ENCODE assay signal across 28 mouse cellular contexts in the genomic region with DNA sequence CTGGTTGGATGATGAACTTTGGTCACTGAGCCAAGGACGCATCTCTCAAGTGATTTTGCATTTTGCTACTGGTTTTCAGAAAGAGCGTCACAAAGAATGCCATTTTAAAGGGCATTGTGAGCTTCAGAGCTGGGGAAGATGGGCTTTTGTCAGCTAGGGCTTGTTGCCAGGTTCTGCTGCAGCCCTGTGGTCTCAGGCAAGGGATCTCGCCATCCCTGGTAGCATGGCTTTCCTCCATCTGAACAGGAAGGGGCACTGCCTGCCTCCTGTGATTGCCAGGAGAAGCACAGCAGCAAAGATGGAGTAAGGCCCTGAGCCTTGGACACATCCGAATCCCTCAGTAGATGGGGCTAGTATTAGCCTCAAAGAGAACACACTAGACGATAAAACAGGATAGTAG. TPM values are rescaled to one million over a fixed set of nuclear protein-coding genes. Genes with fewer than 3 reads are reported as not detected.
DNase-seq lines count a peak whose midpoint lies in the region; ATAC-seq and TF ChIP-seq lines count a peak whose summit lies in the region.
"Had no signal": no experiment of that assay in that cellular context is flagged by ENCODE, and none has a peak within 500 bp of the region (broad histone marks: within the 10 kb centered on the region; RNA-seq: fewer than 3 reads in every experiment).

No protein-coding gene starts in this region.

- no peak overlapping the region for H3K9ac ChIP-seq in forebrain, postnatal 0 days
- no peak overlapping the region for H3K9ac ChIP-seq in forebrain, embryonic 12.5 days
- H3K9ac ChIP-seq in hindbrain, postnatal 0 days (replicated peaks; ENCODE audit: low read length) = no peak overlapping the region
- H3K9ac ChIP-seq in hindbrain, embryonic 14.5 days = no peak overlapping the region
- H3K9ac ChIP-seq: heart, embryonic 12.5 days; heart, embryonic 15.5 days; hindbrain, embryonic 15.5 days had no signal

- H3K36me3 ChIP-seq in forebrain, postnatal 0 days (ENCODE audit: insufficient read depth) = no peaks in the 10 kb centered on the region
- H3K36me3 ChIP-seq in forebrain, embryonic 12.5 days (replicated peaks) = no peaks in the 10 kb centered on the region
- H3K36me3 ChIP-seq in hindbrain, postnatal 0 days (ENCODE audit: insufficient read depth, low read length) = no peaks in the 10 kb centered on the region
- no peaks in the 10 kb centered on the region for H3K36me3 ChIP-seq in hindbrain, embryonic 14.5 days (replicated peaks; ENCODE audit: control insufficient read depth, insufficient read depth)
- H3K36me3 ChIP-seq: forebrain, embryonic 10.5 days; heart, embryonic 12.5 days; heart, embryonic 15.5 days; hindbrain, embryonic 10.5 days; hindbrain, embryonic 15.5 days had no signal

- no peak for TF ChIP-seq POLR2A in brain, embryonic 14.5 days (IDR thresholded peaks at IDR 0.05; ENCODE audit: borderline replicate concordance, extremely low read depth, insufficient read depth, insufficient read length, poor library complexity, severe bottlenecking)

- no peak for ATAC-seq in forebrain, postnatal 0 days
- ATAC-seq in forebrain, embryonic 12.5 days (ENCODE audit: low FRiP score) = no peak
- ATAC-seq in hindbrain, postnatal 0 days = no peak
- ATAC-seq in hindbrain, embryonic 14.5 days (ENCODE audit: low FRiP score) = no peak
- ATAC-seq: CD4-positive, CD25-positive, alpha-beta regulatory T cell, adult 4 months; forebrain, embryonic 14.5 days; inflammation-experienced regulatory T-cells, adult 6 months; intestine, embryonic 16.5 days had no signal

- H3K4me3 ChIP-seq in forebrain, postnatal 0 days (ENCODE audit: low read depth, low read length) = no peak overlapping the region
- H3K4me3 ChIP-seq in forebrain, embryonic 12.5 days (replicated peaks) = no peak overlapping the region
- H3K4me3 ChIP-seq in hindbrain, postnatal 0 days (ENCODE audit: low read length) = no peak overlapping the region
- no peak overlapping the region for H3K4me3 ChIP-seq in hindbrain, embryonic 14.5 days (replicated peaks; ENCODE audit: low read length)
- H3K4me3 ChIP-seq: forebrain, embryonic 10.5 days; heart, embryonic 12.5 days; heart, embryonic 15.5 days; hindbrain, embryonic 10.5 days; hindbrain, embryonic 15.5 days had no signal

- no peak overlapping the region for H3K27ac ChIP-seq in forebrain, postnatal 0 days (ENCODE audit: low read depth, low read length)
- H3K27ac ChIP-seq in forebrain, embryonic 12.5 days = no peak overlapping the region
- H3K27ac ChIP-seq in hindbrain, postnatal 0 days = no peak overlapping the region
- H3K27ac ChIP-seq in hindbrain, embryonic 14.5 days = no peak overlapping the region
- H3K27ac ChIP-seq: forebrain, embryonic 10.5 days; heart, embryonic 15.5 days; hindbrain, embryonic 10.5 days; hindbrain, embryonic 15.5 days had no signal

- TF ChIP-seq CTCF in forebrain, postnatal 0 days (IDR thresholded peaks at IDR 0.05; ENCODE audit: low read depth) = 0 out of 2 replicates have a peak, but pooled peaks have one; percentile 13
- TF ChIP-seq CTCF in hindbrain, postnatal 0 days (IDR thresholded peaks at IDR 0.05; ENCODE audit: low read depth) = peak; percentile 22; the same call in 1 of the 2 replicates
- TF ChIP-seq CTCF in brain, embryonic 14.5 days (IDR thresholded peaks at IDR 0.05; ENCODE audit: borderline replicate concordance, extremely low read depth, insufficient read depth, insufficient read length) = no peak

- WGBS in forebrain, postnatal 0 days = 62% methylated on average over 5 of the region's 5 CpGs
- 87% methylated on average over 5 of the region's 5 CpGs for WGBS in forebrain, embryonic 12.5 days
- 58% methylated on average over 5 of the region's 5 CpGs for WGBS in hindbrain, postnatal 0 days
- 70% methylated on average over 5 of the region's 5 CpGs for WGBS in hindbrain, embryonic 14.5 days

- H3K4me2 ChIP-seq in forebrain, postnatal 0 days (ENCODE audit: low read depth) = no peak overlapping the region
- H3K4me2 ChIP-seq in forebrain, embryonic 12.5 days = no peak overlapping the region
- H3K4me2 ChIP-seq in hindbrain, postnatal 0 days (ENCODE audit: low read depth, low read length) = no peak overlapping the region
- no peak overlapping the region for H3K4me2 ChIP-seq in hindbrain, embryonic 14.5 days (replicated peaks)
- H3K4me2 ChIP-seq: heart, embryonic 12.5 days; heart, embryonic 15.5 days; hindbrain, embryonic 15.5 days had no signal

- DNase-seq in forebrain, postnatal 0 days = no peak
- peak; percentile 45 for DNase-seq in hindbrain, postnatal 0 days (ENCODE audit: low spot score)
- no peak for DNase-seq in hindbrain, embryonic 14.5 days (ENCODE audit: low spot score)
- peak; percentile 36 for DNase-seq in brain, embryonic 14.5 days (ENCODE audit: low read depth)
- DNase-seq in frontal cortex, postnatal 10 days (ENCODE audit: low spot score in 2 of 2) = no peak
- DNase-seq: adrenal gland, adult 2 months; adrenal gland, postnatal 14 days; cerebellum, adult 11-12 months; cerebellum, adult 9-10 months; cerebellum, postnatal 36 days; gastrocnemius, postnatal 10 days; gastrocnemius, postnatal 36 days; heart, postnatal 10 days; heart, postnatal 36 days; kidney, adult 18-20 months had no signal

- no peaks in the 10 kb centered on the region for H3K27me3 ChIP-seq in forebrain, postnatal 0 days (ENCODE audit: insufficient read depth, low read length)
- H3K27me3 ChIP-seq in forebrain, embryonic 12.5 days = peaks cover 8% of the 10 kb centered on the region
- no peaks in the 10 kb centered on the region for H3K27me3 ChIP-seq in hindbrain, postnatal 0 days (ENCODE audit: insufficient read depth, low read length)
- H3K27me3 ChIP-seq in hindbrain, embryonic 14.5 days (ENCODE audit: control insufficient read depth, insufficient read depth, low read length) = no peaks in the 10 kb centered on the region
- H3K27me3 ChIP-seq: heart, embryonic 12.5 days; heart, embryonic 15.5 days; hindbrain, embryonic 15.5 days had no signal

- H3K4me1 ChIP-seq in forebrain, postnatal 0 days (ENCODE audit: insufficient read depth) = no peaks in the 10 kb centered on the region
- H3K4me1 ChIP-seq in forebrain, embryonic 12.5 days = peaks cover 10% of the 10 kb centered on the region
- H3K4me1 ChIP-seq in hindbrain, postnatal 0 days (ENCODE audit: insufficient read depth, low read length) = 0 out of 2 replicates have a peak, but pooled peaks cover 4% of the 10 kb centered on the region
- no peaks in the 10 kb centered on the region for H3K4me1 ChIP-seq in hindbrain, embryonic 14.5 days (replicated peaks; ENCODE audit: control insufficient read depth, insufficient read depth, low read length)
- H3K4me1 ChIP-seq: heart, embryonic 12.5 days; heart, embryonic 15.5 days; hindbrain, embryonic 15.5 days had no signal

- H3K9me3 ChIP-seq in forebrain, postnatal 0 days (ENCODE audit: low read length) = no peaks in the 10 kb centered on the region
- H3K9me3 ChIP-seq in forebrain, embryonic 12.5 days = no peaks in the 10 kb centered on the region
- no peaks in the 10 kb centered on the region for H3K9me3 ChIP-seq in hindbrain, postnatal 0 days (ENCODE audit: low read length)
- no peaks in the 10 kb centered on the region for H3K9me3 ChIP-seq in hindbrain, embryonic 14.5 days (ENCODE audit: control insufficient read depth, low read length)
- H3K9me3 ChIP-seq: forebrain, embryonic 10.5 days; heart, embryonic 12.5 days; heart, embryonic 15.5 days; hindbrain, embryonic 10.5 days; hindbrain, embryonic 15.5 days had no signal

RNA-seq across cellular contexts. Expression of gene Crnkl1, which starts 27.0 kb away (rescaled TPM):
- 24.5 and 30.5 TPM in 2 replicates for total RNA-seq in forebrain, postnatal 0 days (2014; rRNA removed)
- polyA plus RNA-seq in forebrain, postnatal 0 days (2015; fragmentation: Nextera tagmentation; extraction: Ambion mirVana) = 13.0 and 15.5 TPM in 2 replicates
- polyA plus RNA-seq in forebrain, embryonic 12.5 days (2016; fragmentation: Nextera tagmentation; extraction: Ambion mirVana) = 37.9 and 41.7 TPM in 2 replicates
- 12.3 and 14.6 TPM in 2 replicates for total RNA-seq in hindbrain, postnatal 0 days (2014; rRNA removed)
- 15.1 and 19.6 TPM in 2 replicates for polyA plus RNA-seq in hindbrain, postnatal 0 days (2015; fragmentation: Nextera tagmentation; extraction: Ambion mirVana)
- 25.0 and 25.7 TPM in 2 replicates for polyA plus RNA-seq in hindbrain, embryonic 14.5 days (2014; fragmentation: Nextera tagmentation; extraction: Ambion mirVana)
- 17.3 and 17.7 TPM in 2 replicates for polyA plus RNA-seq in brain, embryonic 14.5 days (2012; rRNA removed)

RNA-seq across cellular contexts. Expression of gene Cfap61, which starts 27.3 kb away (rescaled TPM):
- total RNA-seq in forebrain, postnatal 0 days (2014; rRNA removed) = 2.5 and 7.4 TPM in 2 replicates
- polyA plus RNA-seq in forebrain, postnatal 0 days (2015; fragmentation: Nextera tagmentation; extraction: Ambion mirVana) = 2.3 and 3.9 TPM in 2 replicates
- 1.1 and 1.2 TPM in 2 replicates for polyA plus RNA-seq in forebrain, embryonic 12.5 days (2016; fragmentation: Nextera tagmentation; extraction: Ambion mirVana)
- 2.6 and 4.1 TPM in 2 replicates for total RNA-seq in hindbrain, postnatal 0 days (2014; rRNA removed)
- 3.7 and 5.4 TPM in 2 replicates for polyA plus RNA-seq in hindbrain, postnatal 0 days (2015; fragmentation: Nextera tagmentation; extraction: Ambion mirVana)
- polyA plus RNA-seq in hindbrain, embryonic 14.5 days (2014; fragmentation: Nextera tagmentation; extraction: Ambion mirVana) = 4.2 and 5.5 TPM in 2 replicates
- 2.1 and 2.9 TPM in 2 replicates for polyA plus RNA-seq in brain, embryonic 14.5 days (2012; rRNA removed)
- total RNA-seq: gastrocnemius, adult 18-20 months; gastrocnemius, postnatal 36 days; granulocyte monocyte progenitor cell, adult 5-6 weeks; MEL had no signal
- polyA plus RNA-seq: CD4-positive, CD25-positive, alpha-beta regulatory T cell, adult 4 months; inflammation-experienced regulatory T-cells, adult 6 months had no signal

RNA-seq across cellular contexts. Expression of gene Naa20, which starts 60.0 kb away (rescaled TPM):
- total RNA-seq in forebrain, postnatal 0 days (2014; rRNA removed) = 124 and 145 TPM in 2 replicates
- 152 and 176 TPM in 2 replicates for polyA plus RNA-seq in forebrain, postnatal 0 days (2015; fragmentation: Nextera tagmentation; extraction: Ambion mirVana)
- polyA plus RNA-seq in forebrain, embryonic 12.5 days (2016; fragmentation: Nextera tagmentation; extraction: Ambion mirVana) = 124 and 132 TPM in 2 replicates
- 104 and 105 TPM in 2 replicates for total RNA-seq in hindbrain, postnatal 0 days (2014; rRNA removed)
- 166 and 168 TPM in 2 replicates for polyA plus RNA-seq in hindbrain, postnatal 0 days (2015; fragmentation: Nextera tagmentation; extraction: Ambion mirVana)
- polyA plus RNA-seq in hindbrain, embryonic 14.5 days (2014; fragmentation: Nextera tagmentation; extraction: Ambion mirVana) = 138 and 139 TPM in 2 replicates
- 62.6 and 76.0 TPM in 2 replicates for polyA plus RNA-seq in brain, embryonic 14.5 days (2012; rRNA removed)

Comparison
In these comparisons a context has a peak if more than half of its experiments do, and no peak if none do; other contexts are left out.
1. DNase-seq: peak in hindbrain, postnatal 0 days (single experiment) and brain, embryonic 14.5 days (single experiment); none in forebrain, postnatal 0 days (single experiment), hindbrain, embryonic 14.5 days (single experiment) and frontal cortex, postnatal 10 days (0 of 2).